Mouse (Mus musculus) liver, embryonic 14.5 days (tissue): Measurements from ENCODE around the gene Endog. TPM values are rescaled to one million over a fixed set of nuclear protein-coding genes. Genes with fewer than 3 reads are reported as not detected.

ENCODE experiments used
- ATAC-seq: fragments of 200-750 bp; cut with Nextera tagmentation; 2 replicates; pipeline ENCODE4 v1.8.0; 2017; ENCODE audit warnings: moderate number of reproducible peaks, mild to moderate bottlenecking, moderate library complexity; ENCODE audit not compliant: insufficient read depth
- DNase-seq, 3 experiments: peaks; one replicate each; pipeline ENCODE4 v3.0.0-alpha.2; 2012 to 2013; ENCODE audit warnings: low read depth in 3 of 3, low spot score in 3 of 3
- H3K27ac ChIP-seq: fragments of 300-500 bp; sonication (generic); 2 replicates; pipeline ENCODE4 v1.5.1; 2014; ENCODE audit warnings: moderate library complexity, mild to moderate bottlenecking, control low read depth, inconsistent platforms
- H3K27me3 ChIP-seq: fragments of 300-500 bp; sonication (generic); 2 replicates; pipeline ENCODE4 v1.6.1; 2014; ENCODE audit warnings: mild to moderate bottlenecking, low read length, moderate library complexity; ENCODE audit not compliant: control insufficient read depth, insufficient read depth
- H3K36me3 ChIP-seq: fragments of 300-500 bp; sonication (generic); replicated peaks from 2 replicates; pipeline ENCODE4 v1.6.1; 2014; ENCODE audit warnings: low read depth; ENCODE audit not compliant: control insufficient read depth, insufficient read depth
- H3K4me1 ChIP-seq, 2 experiments: fragments of 200-500 bp in 1 of 2; fragments of 300-500 bp in 1 of 2; sonication (generic) in 1 of 2; replicated peaks; 2 replicates each; pipeline ENCODE4 v1.6.1; 2012 to 2014; ENCODE audit warnings: antibody characterized with exemption in 1 of 2, inconsistent platforms in 1 of 2, low read length in 1 of 2; ENCODE audit not compliant: control insufficient read depth in 2 of 2, insufficient read depth in 2 of 2
- H3K4me2 ChIP-seq: fragments of 300-500 bp; sonication (generic); 2 replicates; pipeline ENCODE4 v1.6.1; 2014; ENCODE audit warnings: low read depth, mild to moderate bottlenecking, control low read depth, moderate library complexity
- H3K4me3 ChIP-seq, 2 experiments: fragments of 200-500 bp in 1 of 2; fragments of 300-500 bp in 1 of 2; sonication (generic) in 1 of 2; 2 replicates each; pipeline ENCODE4 v1.5.1; 2012 to 2014; ENCODE audit warnings: low read depth in 2 of 2, low read length in 2 of 2, mild to moderate bottlenecking in 2 of 2, control low read depth in 1 of 2, inconsistent platforms in 1 of 2, moderate library complexity in 1 of 2; ENCODE audit not compliant: insufficient read depth in 1 of 2
- H3K9ac ChIP-seq: fragments of 300-500 bp; sonication (generic); replicated peaks from 2 replicates; pipeline ENCODE4 v1.6.1; 2014; ENCODE audit warnings: mild to moderate bottlenecking, control low read depth, moderate library complexity
- H3K9me3 ChIP-seq: fragments of 300-500 bp; sonication (generic); 2 replicates; pipeline ENCODE4 v1.6.1; 2016; ENCODE audit warnings: low read length, mixed read lengths; ENCODE audit not compliant: control insufficient read depth
- CTCF ChIP-seq: IDR thresholded peaks from 2 replicates; pipeline ENCODE4 v1.5.1; 2016; ENCODE audit warnings: antibody characterized with exemption, low read depth, control low read depth
- EP300 ChIP-seq: IDR thresholded peaks from 2 replicates; pipeline ENCODE4 v1.6.1; 2016; ENCODE audit warnings: antibody characterized with exemption, low read depth
- WGBS: fragments of 180-500 bp; shearing (Covaris S2); extraction: QIAGEN DNeasy Blood & Tissue Kit; methylation state at CpG from one replicate; pipeline ENCODE4 v1.1.7; 2014; ENCODE audit not compliant: insufficient replicate concordance; 5-methylcytosine and 5-hydroxymethylcytosine counted together
- polyA plus RNA-seq, 2 experiments: library from polyadenylated mRNA; depleted of rRNA in 1 of 2; stranded (reverse) in 1 of 2; unstranded in 1 of 2; fragments of >200 nt; fragmentation: Nextera tagmentation in 1 of 2; extraction: Ambion mirVana in 1 of 2; gene quantifications; 2 replicates each; pipeline versions ENCODE4 v1.2.1 to v1.2.3; 2012 to 2014

Gene Endog
- 11.9 and 15.1 TPM in 2 replicates for polyA plus RNA-seq (2012; rRNA removed)
- 19.1 and 20.3 TPM in 2 replicates for polyA plus RNA-seq (2014; fragmentation: Nextera tagmentation; extraction: Ambion mirVana)

DNA sequence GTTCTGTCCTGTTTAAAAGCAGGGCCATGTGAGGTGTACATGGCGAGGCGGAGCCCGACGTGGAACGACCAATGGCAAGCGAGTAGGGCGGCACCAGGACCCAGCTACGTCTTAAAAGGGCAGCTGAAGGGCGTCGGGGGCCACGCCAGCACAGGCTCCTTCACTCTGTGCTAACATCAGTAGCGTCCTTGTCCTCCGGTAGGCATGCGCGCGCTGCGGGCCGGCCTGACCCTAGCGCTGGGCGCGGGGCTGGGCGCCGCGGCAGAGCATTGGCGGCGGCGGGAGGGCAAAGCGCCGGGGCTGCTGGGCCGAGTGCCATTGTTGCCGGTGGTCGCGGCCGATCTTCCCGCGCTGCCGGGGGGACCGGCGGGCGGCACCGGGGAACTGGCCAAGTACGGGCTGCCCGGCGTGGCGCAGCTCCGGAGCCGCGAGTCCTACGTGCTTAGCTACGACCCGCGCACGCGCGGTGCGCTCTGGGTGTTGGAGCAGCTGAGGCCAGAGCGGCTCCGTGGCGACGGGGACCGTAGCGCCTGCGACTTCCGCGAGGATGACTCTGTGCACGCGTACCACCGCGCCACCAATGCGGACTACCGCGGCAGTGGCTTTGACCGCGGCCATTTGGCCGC lies at the start of gene Endog:
Gene Endog, plus strand, starts transcription at position 123 of the 626 bp plus-strand sequence.
- DNase-seq (peak; percentile 56 to 59 (median 57)), ATAC-seq (peak; percentile 92)
- Histone ChIP-seq H3K4me1 (no peaks in the 10 kb centered on the region; a peak in 1 of 4 replicates), H3K27me3 (no peaks in the 10 kb centered on the region), H3K4me2 (peak within 1 kb of the TSS; percentile 88), H3K27ac (no peak within 1 kb of the TSS), H3K36me3 (peaks cover 23% of the 10 kb centered on the region), H3K4me3 (peak within 1 kb of the TSS; percentile 56 to 58), H3K9me3 (peaks cover 6% of the 10 kb centered on the region), H3K9ac (peak within 1 kb of the TSS; percentile 50)
- WGBS = under 1% methylated on average over 75 of the region's 75 CpGs
- TF ChIP-seq CTCF = no peak
- TF ChIP-seq EP300 = no peak

DNA sequence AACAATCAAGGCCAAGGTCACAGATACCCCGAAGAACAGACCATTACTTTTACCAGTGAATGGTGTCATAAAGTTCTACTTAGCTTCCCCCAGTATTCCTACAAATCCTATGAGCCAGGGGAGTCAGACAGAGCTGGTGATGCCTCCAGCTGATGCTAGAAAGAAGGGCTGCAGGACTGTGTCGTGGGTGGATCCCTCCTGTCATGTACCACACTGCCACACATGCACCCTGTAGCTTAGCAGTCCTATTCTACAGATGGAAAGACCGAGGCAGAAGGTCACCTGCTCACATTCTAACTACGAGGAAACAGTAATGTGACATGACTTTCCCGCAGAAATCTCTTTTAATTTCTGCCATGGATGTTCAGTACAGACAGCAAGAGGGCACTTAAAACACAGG lies 48.5 kb upstream of the Endog start:
- Histone ChIP-seq H3K36me3 (no peaks in the 10 kb centered on the region), H3K27me3 (no peaks in the 10 kb centered on the region), H3K4me1 (peaks cover 5 to 17% of the 10 kb centered on the region in 2 experiments), H3K4me2 (no peak overlapping the region; the same call in 1 of the 2 replicates), H3K9me3 (no peaks in the 10 kb centered on the region), H3K9ac (no peak overlapping the region), H3K4me3 (no peak overlapping the region), H3K27ac (no peak overlapping the region)
- ATAC-seq (no peak), DNase-seq (no peak)
- no peak for TF ChIP-seq CTCF
- TF ChIP-seq EP300 = no peak
- WGBS = 77% methylated on average over 5 of the region's 5 CpGs

DNA sequence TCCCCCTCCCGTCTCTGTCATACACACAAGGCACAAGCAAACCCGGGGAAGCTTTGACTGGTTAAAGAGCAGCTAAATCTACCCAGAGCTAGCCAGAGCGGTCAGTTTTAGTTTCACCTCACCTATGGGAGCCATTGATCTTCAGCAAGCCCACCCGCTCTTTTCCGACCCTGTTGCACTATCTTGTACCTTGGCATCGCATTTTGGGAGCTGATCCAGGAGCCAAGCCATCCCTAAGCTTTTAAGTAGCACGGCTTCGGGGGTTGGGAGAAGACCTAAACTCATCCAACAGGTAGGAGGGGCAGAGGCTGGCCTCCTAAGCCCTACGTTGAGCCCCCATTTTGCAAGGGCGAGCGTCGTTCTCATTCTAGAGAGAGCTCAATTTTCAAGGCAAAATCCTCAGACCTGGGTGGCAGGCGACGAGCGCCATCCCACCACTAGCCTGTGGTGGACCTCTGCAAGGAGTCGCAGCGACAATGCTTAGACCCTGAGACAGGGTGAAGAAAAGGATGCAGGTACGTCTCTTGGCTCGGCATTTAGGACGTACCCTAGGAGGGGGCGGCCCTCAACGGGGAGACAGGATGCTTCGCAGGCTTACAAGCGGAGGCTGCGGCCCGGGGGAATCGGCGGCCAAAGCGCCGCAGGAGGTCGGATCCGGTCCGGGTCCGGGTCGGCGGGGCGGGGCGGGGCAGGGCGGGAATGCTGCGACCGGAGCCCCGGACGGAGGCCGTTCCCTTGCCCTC lies 47.4 kb upstream of the Endog start:
- WGBS = 2% methylated on average over 44 of the region's 44 CpGs
- no peak for TF ChIP-seq EP300
- TF ChIP-seq CTCF = no peak
- Histone ChIP-seq H3K4me1 (peaks cover 5 to 17% of the 10 kb centered on the region in 2 experiments), H3K36me3 (no peaks in the 10 kb centered on the region), H3K9me3 (no peaks in the 10 kb centered on the region), H3K4me3 (peak overlapping the region; percentile 82 to 87), H3K27me3 (no peaks in the 10 kb centered on the region), H3K27ac (peak overlapping the region; percentile 90), H3K4me2 (peak overlapping the region; percentile 87), H3K9ac (peak overlapping the region; percentile 95)
- DNase-seq (no peak), ATAC-seq (no peak)

DNA sequence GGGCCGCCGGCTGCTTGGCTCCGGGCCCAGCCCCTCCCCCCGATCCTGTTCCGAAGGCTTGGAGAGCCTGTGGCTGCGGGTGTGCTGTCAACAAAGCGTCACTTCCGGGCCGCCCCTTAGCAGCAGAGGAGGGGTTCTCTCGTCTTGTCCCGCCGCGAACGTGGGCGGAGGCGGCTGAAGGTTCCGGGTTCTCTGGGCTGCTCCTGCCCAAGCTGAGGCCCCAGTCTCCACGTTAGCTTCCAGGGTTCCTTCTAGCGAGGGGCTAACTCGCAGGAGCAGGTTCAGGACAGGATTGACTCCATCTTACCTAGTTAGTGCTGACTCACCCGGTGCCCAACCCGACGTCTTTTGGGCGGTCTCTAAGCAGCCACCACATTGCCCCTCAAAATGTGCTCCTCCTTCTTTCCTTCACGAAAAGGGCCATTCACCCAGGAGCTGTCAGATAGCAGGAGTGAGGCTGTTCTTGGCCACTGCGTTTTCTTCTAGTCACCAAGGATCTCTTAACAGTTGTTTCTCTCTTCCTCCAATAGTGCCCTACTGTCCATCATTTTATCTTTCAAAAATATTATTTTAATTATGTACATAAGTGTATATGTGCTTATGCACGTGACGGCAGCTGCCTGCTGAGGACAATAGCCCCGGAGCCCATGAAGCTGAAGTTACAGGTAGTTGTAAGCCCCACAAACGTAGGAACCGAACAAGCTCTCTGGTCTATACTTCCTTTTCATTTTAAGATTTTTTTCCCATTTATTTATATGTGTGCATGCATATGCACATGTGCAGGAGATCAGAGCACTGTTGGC lies 46.6 kb upstream of the Endog start, which contains the start of gene Zer1:
Gene Zer1, minus strand, starts transcription at position 114 of the 803 bp plus-strand sequence.
- 10% methylated on average over 31 of the region's 31 CpGs for WGBS

More for the DNA sequence above, 46.6 kb upstream of the Endog start, which contains the start of gene Zer1:
- Histone ChIP-seq H3K4me3 (peak within 1 kb of the TSS; percentile 82 to 87), H3K27me3 (no peaks in the 10 kb centered on the region), H3K9ac (peak within 1 kb of the TSS; percentile 95), H3K4me1 (peaks cover 5 to 17% of the 10 kb centered on the region in 2 experiments), H3K27ac (peak within 1 kb of the TSS; percentile 90), H3K9me3 (no peaks in the 10 kb centered on the region), H3K36me3 (no peaks in the 10 kb centered on the region), H3K4me2 (peak within 1 kb of the TSS; percentile 87)
- TF ChIP-seq CTCF (no peak), EP300 (peak; percentile 1; the same call in 1 of the 2 replicates)
- ATAC-seq (peak; percentile 97), DNase-seq (peak; percentile 81 to 85 (median 83))
